Mouse (Mus musculus) cerebellum, postnatal 14 days (tissue): Measurements from ENCODE around the gene Cradd.
A peak's percentile ranks its signal among the peaks of the same experiment; 100 is the strongest.

Experiments
- DNase-seq, 2 experiments: peaks; one replicate each; pipeline ENCODE4 v3.0.0; 2021; ENCODE audit warnings: mixed read lengths in 2 of 2

Cradd gene

DNA sequence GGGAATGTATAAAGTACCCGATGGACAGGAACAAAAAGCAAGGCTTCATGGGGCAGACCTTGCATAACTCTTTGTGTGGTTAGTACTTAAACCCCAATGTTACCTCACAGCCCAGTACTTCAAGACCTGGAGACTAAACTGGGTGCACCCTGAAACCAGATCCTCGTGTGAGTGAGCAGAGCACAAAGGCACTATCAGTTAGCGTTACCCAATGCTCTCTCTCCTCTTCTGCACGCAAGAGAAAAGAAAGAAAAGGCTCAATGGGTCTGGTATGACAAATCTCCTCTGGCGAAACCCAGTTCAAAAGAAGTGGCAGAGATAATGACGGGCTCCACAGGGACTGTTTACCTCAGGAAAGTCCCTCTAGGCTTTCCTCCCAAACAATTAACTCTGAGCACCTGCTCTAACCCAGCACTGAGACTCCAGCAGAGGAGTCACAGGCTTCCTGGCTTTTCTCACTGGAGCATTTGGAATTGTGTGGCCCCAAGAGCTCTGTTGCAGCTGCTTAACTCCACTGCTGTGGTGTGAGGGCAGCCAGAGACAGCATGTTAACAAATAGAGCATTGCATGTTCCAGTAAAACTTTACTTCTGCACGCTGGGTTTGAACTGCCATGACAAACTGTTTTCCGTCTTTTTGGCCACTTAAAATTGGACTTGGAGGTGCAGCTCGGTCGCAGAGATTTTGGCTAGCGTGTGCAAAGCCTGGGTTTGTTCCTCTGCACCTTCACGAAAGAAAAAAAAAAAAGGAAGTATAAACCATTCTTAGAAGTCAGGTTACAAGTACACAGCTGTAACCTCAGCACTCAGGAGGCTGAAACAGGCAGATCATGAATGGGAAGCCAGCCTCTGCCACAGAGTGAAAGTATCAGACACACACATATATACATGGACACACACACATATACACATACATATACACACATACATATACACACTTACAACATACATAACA is 21.4 kb downstream of the Cradd start:
- no peak for DNase-seq

GRCm38 (mm10) chr10:95300178-95300793 is 23.6 kb downstream of the Cradd start:
- DNase-seq: no peak

- DNase-seq: no peak
Measured at GRCm38 (mm10) chr10:95299808-95300133, 24.2 kb downstream of the Cradd start.

GRCm38 (mm10) chr10:95299010-95299807 is 24.7 kb downstream of the Cradd start:
- no peak for DNase-seq

DNA sequence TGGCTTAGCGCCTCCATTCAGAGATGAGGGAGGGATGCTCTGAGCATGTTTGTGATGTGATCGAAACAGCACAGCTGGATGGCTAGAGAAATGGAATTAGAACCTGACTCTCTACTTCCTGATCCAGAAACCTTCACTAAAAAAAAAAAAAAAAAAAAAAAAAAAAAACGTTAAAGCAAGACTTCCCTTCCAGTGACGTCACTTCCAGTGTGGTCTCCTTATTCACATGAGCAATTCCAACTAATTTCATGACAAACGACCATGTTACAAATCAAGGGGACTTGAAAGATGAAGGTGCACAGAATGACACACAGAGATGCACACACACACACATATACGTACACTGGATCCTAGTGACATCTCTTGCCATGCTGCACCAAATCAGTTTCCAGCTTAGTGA is 25.4 kb downstream of the Cradd start:
- DNase-seq: no peak

DNA sequence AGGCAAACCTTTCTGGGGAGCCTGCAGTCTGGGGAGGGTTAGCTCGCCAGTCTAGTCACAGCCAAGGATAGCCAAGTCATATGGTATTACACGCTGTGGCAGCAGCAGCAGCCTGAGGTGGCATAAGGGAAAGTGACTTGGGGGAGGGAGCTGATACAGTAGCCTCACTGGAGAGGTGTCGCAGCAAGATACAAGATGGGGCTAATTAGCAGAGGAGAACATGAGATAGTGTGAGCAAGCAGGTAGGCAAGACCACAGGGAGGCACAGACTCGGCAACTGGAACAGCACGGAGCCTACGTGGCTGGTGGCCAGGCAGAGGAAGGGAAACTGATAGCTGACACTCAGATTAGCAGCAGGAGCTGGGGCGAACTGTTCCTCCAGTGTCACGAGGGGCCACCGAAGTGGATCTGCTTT is 26.2 kb downstream of the Cradd start:
- DNase-seq: peak in 1 of 2 experiments; percentile 42

- DNase-seq: no peak
Measured at GRCm38 (mm10) chr10:95297024-95297423, 26.9 kb downstream of the Cradd start.

DNA sequence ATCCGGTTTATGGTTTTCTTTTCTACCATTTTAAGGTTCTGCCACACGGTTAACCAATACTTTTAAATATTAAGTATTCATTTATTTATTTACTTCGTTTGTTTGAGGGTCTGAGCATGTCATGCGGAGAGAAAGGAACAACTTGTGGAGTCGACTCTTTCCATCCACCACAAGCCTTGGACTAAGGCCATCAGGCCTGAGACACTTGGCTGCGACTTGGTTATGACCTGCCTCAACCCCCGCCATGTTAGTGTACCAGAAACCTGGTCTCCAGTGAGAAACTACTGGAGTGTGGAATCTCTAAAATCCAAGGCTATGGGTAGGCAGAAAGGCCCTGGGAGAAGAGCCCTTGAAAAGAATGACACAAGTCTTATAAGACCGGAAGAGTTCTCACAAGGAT is 30.7 kb downstream of the Cradd start:
- DNase-seq: no peak

GRCm38 (mm10) chr10:95292269-95292668 is 31.7 kb downstream of the Cradd start:
- no peak for DNase-seq

GRCm38 (mm10) chr10:95291133-95291876 is 32.6 kb downstream of the Cradd start:
- DNase-seq: no peak

GRCm38 (mm10) chr10:95289819-95290218 is 34.1 kb downstream of the Cradd start:
- DNase-seq: no peak

- no peak for DNase-seq
Measured at GRCm38 (mm10) chr10:95288206-95288605, 35.7 kb downstream of the Cradd start.

GRCm38 (mm10) chr10:95287351-95287750 is 36.6 kb downstream of the Cradd start:
- DNase-seq: no peak

DNA sequence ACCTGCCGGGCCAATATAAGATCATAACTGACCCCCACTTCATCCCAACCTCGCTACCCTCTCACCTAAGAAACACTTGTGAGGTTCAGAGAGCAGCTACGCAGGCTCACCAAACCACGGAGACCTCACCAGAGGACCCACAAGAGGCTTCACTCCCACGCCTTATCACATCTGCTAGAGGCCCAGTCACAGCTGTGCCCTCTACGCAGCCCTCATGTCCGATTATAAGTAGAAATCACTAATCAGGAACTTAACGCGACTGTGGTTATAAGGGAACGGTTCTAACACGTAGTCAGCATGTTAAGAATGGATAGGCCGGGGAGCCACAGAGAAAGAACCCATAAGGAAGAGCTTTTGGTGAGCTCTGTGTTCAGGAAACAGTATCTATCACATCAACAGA is 40.5 kb downstream of the Cradd start:
- DNase-seq: no peak

- no peak for DNase-seq
Measured at GRCm38 (mm10) chr10:95281996-95282395, 41.9 kb downstream of the Cradd start.

GRCm38 (mm10) chr10:95281466-95281990 is 42.4 kb downstream of the Cradd start:
- no peak for DNase-seq

GRCm38 (mm10) chr10:95280327-95280726 is 43.6 kb downstream of the Cradd start:
- DNase-seq: peak; percentile 91 to 92

DNA sequence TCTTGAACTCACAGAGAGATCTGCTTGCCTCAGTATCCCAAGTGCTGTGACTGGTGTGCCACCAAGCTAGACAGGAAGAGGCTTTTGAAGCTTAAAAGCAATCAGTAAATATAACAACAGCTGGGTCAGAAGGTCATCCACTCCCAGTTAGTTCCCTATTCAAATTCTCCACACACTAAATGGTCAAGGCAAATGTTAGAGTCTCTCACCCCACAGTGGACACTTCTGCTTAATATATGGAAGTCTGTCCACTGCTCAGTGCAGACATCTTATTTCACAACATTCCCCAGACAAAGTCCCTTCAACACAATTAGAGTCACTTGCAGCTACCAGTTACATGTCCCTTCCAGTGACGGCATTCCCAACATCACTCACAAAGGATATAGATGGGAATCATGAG is 44.5 kb downstream of the Cradd start:
- no peak for DNase-seq

DNA sequence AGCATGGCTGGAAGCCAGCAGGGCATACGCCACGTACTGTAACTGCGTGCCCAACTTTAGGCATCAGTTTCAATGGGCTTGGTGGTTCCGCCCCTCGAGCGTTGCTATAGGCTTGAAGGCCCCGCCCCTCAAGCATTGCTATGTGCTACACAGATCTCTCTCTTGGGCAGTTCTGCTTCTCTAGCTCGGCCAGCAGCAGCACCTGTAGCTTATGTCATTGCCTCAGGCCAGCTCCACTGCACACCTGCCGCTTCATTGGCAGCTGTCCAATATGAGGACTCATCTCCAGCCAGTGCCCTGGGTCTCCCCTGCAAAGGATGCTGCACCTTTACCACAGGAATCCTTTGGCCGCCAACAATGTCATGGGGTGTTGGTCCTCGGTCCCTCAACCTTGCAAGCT is 45.8 kb downstream of the Cradd start:
- peak in 1 of 2 experiments; percentile 59 for DNase-seq

- DNase-seq: no peak
Measured at GRCm38 (mm10) chr10:95275488-95275887, 48.4 kb downstream of the Cradd start.

DNA sequence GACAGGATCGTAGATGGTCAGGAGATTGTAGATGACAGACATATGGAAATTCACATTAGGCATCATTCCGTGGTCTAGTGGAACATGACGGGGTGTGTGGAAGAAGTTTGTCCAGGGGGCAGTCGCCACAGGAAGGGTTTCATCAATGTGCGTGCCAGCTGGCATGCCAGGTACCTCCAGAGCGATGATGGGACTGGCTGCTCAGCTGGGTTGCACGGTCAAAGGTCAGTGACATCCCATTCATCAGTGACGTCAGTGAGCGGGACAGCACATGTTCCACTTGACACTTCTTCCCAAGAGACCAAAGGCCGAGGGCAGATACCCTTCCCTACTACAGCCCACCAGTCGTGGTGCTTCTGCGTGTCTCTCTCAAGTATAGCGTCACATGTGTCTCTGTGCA is 50.7 kb downstream of the Cradd start:
- no peak for DNase-seq

DNA sequence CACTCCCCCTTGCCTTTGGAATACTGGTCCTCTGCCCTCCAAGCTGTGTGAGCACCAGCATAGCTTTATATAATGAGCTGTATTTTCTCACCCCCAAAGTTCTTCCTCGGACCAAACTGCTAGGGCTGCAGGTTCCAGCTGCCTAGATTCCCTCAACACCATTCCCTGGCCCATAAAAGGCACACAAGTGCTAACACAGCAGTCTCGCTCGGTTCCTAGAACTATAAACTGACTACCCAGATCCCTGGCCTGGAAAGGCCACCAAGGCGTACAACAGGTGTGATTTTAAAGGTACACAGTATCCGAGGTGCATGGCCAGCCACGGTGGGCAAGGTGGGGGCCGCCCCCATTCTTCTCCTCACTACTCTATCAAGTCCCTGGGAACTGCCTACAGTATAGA is 54.8 kb downstream of the Cradd start:
- no peak for DNase-seq
